Mouse (Mus musculus) testis, adult 2 months (tissue): ENCODE measurements around the gene Faim.

ENCODE experiments used
- CTCF ChIP-seq: fragments of 200-500 bp; IDR thresholded peaks from 2 replicates; pipeline ENCODE4 v1.5.1; 2012; ENCODE audit warnings: low read depth, mild to moderate bottlenecking, inconsistent platforms, low read length, moderate library complexity; ENCODE audit not compliant: control insufficient read depth, insufficient read depth, insufficient replicate concordance
- POLR2A ChIP-seq: fragments of 200-500 bp; IDR thresholded peaks from 2 replicates; pipeline ENCODE4 v1.6.1; 2012; ENCODE audit warnings: low read depth, mild to moderate bottlenecking, inconsistent platforms, low read length, moderate library complexity; ENCODE audit not compliant: control insufficient read depth

DNA sequence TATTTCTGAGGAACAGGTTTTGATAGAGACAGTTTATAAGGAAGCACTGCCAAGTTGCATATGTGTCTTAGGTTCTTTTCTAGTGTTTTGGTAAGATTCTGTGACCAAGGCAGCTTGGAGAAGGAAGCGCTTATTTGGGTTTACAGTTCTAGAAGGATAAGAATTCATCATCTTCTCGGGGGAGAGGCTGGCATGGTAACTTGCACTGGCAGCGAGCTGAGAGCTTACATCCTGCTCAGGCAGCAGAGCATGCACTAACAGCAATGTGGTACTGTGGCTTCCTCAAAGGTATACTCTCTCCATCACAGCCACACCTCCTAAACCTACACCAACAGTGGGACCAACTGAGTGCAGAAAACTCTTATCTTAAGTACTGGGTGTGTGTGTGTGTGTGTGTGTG is 30.6 kb downstream of the Faim start:
- no peak for TF ChIP-seq CTCF
- no peak for TF ChIP-seq POLR2A
